Mouse (Mus musculus): ENCODE data around the gene Mast4. TPM values are rescaled to one million over a fixed set of nuclear protein-coding genes. Genes with fewer than 3 reads are reported as not detected.

Gene Mast4
- polyA plus RNA-seq, 1 experiment from 2014 or later, result 18.9 TPM

DNA sequence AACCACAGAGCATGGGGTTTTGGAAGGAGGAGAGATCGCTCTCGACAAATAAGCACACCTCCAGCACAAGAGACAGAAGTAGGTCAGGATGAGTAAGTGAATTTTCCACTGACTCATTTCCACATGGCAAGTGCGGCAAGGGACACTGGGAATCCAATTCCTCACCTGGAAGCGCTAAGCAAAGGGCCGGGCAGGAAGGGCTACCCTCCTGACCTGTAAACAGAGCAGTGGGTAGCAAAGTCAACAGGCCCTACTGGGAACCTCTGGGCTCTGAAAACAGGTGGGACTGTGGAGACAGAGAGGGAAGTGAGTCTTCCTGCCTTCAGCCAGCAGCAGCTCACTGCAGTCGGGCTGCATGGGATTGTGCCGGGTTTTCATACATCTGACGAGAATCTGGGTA, 457.1 kb downstream of the Mast4 start:
- H3K4me2 ChIP-seq (ENCODE audit: low read depth, severe bottlenecking), result no peak overlapping the region
- H3K9ac ChIP-seq (ENCODE audit: low read length), result no peak overlapping the region
- no peak overlapping the region for H3K27ac ChIP-seq (replicated peaks; ENCODE audit: low read depth, low read length)
- H3K27me3 ChIP-seq (ENCODE audit: control insufficient read depth, insufficient read depth, low read length), result no peaks in the 10 kb centered on the region
- ATAC-seq (ENCODE audit: insufficient number of reproducible peaks, low FRiP score, low TSS enrichment, low read depth) (no peak), DNase-seq (ENCODE audit: low spot score) (no peak)
- 83% methylated on average over 8 of the region's 8 CpGs for WGBS
- H3K9me3 ChIP-seq (ENCODE audit: control insufficient read depth, low read length), result no peaks in the 10 kb centered on the region
- no peaks in the 10 kb centered on the region for H3K4me1 ChIP-seq (ENCODE audit: control insufficient read depth, insufficient read depth, low read length)
- no peak overlapping the region for H3K4me3 ChIP-seq (ENCODE audit: low read depth, low read length)
- H3K36me3 ChIP-seq (ENCODE audit: control insufficient read depth, insufficient read depth, low read length), result no peaks in the 10 kb centered on the region

- ATAC-seq (ENCODE audit: insufficient number of reproducible peaks, low FRiP score, low TSS enrichment, low read depth), result no peak
- no peaks in the 10 kb centered on the region for H3K4me1 ChIP-seq (ENCODE audit: control insufficient read depth, insufficient read depth, low read length)
- H3K27ac ChIP-seq (replicated peaks; ENCODE audit: low read depth, low read length), result no peak overlapping the region
- no peak overlapping the region for H3K9ac ChIP-seq (ENCODE audit: low read length)
- H3K36me3 ChIP-seq (ENCODE audit: control insufficient read depth, insufficient read depth, low read length), result no peaks in the 10 kb centered on the region
- H3K27me3 ChIP-seq (ENCODE audit: control insufficient read depth, insufficient read depth, low read length), result no peaks in the 10 kb centered on the region
- WGBS, result 59% methylated on average over 8 of the region's 8 CpGs
- H3K9me3 ChIP-seq (ENCODE audit: control insufficient read depth, low read length), result no peaks in the 10 kb centered on the region
- H3K4me3 ChIP-seq (ENCODE audit: low read depth, low read length), result no peak overlapping the region
- H3K4me2 ChIP-seq (ENCODE audit: low read depth, severe bottlenecking), result no peak overlapping the region
- DNase-seq (ENCODE audit: low spot score), result no peak
Measured at GRCm38 (mm10) chr13:102875520-102875919, 458.8 kb downstream of the Mast4 start.

- Histone ChIP-seq H3K4me2 (ENCODE audit: low read depth, severe bottlenecking) (no peak overlapping the region), H3K4me1 (ENCODE audit: control insufficient read depth, insufficient read depth, low read length) (no peaks in the 10 kb centered on the region), H3K9me3 (ENCODE audit: control insufficient read depth, low read length) (no peaks in the 10 kb centered on the region), H3K36me3 (ENCODE audit: control insufficient read depth, insufficient read depth, low read length) (no peaks in the 10 kb centered on the region), H3K27ac (replicated peaks; ENCODE audit: low read depth, low read length) (no peak overlapping the region), H3K4me3 (ENCODE audit: low read depth, low read length) (no peak overlapping the region), H3K27me3 (ENCODE audit: control insufficient read depth, insufficient read depth, low read length) (no peaks in the 10 kb centered on the region), H3K9ac (ENCODE audit: low read length) (no peak overlapping the region)
- DNase-seq (ENCODE audit: low spot score) (no peak), ATAC-seq (ENCODE audit: insufficient number of reproducible peaks, low FRiP score, low TSS enrichment, low read depth) (no peak)
- 54% methylated on average over 3 of the region's 3 CpGs for WGBS
Measured at GRCm38 (mm10) chr13:102875144-102875476, 459.2 kb downstream of the Mast4 start.

DNA sequence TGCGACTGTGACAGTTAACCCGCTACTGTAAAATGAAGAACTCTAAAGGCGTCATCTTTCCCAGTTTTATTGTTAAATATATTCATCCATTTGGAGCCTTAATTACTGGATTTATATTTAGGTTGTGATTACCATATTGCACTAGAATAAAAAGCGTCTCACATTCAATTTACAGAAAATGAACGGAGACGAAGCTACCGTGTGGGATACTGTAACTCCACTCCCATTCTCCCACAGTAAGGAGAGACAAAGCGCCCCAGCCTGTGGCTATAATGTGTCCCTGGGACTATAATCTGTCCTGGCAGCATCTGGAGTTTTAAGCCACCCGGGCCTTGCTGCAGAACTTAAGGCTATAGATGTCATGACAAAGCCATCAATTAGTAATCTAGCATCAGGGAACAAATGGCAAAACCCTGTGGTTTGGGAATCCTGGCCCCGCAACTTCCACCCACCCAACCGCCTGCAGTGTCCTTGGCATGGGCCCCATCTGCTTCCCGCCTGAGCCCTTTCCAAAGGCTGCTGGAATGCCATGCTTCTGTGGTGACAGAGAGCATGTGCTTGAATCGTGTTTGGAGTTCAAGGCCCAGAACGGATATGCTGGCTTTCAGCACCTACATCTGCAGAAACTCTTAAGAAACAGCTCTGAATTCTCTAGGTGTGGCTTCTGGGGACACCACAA, 459.7 kb downstream of the Mast4 start:
- H3K4me1 ChIP-seq (ENCODE audit: control insufficient read depth, insufficient read depth, low read length), result no peaks in the 10 kb centered on the region
- H3K9me3 ChIP-seq (ENCODE audit: control insufficient read depth, low read length), result no peaks in the 10 kb centered on the region
- no peak overlapping the region for H3K9ac ChIP-seq (ENCODE audit: low read length)
- DNase-seq (ENCODE audit: low spot score) (no peak), ATAC-seq (ENCODE audit: insufficient number of reproducible peaks, low FRiP score, low TSS enrichment, low read depth) (no peak)
- H3K4me3 ChIP-seq (ENCODE audit: low read depth, low read length), result no peak overlapping the region
- H3K36me3 ChIP-seq (ENCODE audit: control insufficient read depth, insufficient read depth, low read length), result no peaks in the 10 kb centered on the region
- H3K4me2 ChIP-seq (ENCODE audit: low read depth, severe bottlenecking), result no peak overlapping the region
- H3K27me3 ChIP-seq (ENCODE audit: control insufficient read depth, insufficient read depth, low read length), result no peaks in the 10 kb centered on the region
- WGBS, result 86% methylated on average over 14 of the region's 14 CpGs
- no peak overlapping the region for H3K27ac ChIP-seq (replicated peaks; ENCODE audit: low read depth, low read length)

GRCm38 (mm10) chr13:102873412-102874016, 460.8 kb downstream of the Mast4 start:
- Histone ChIP-seq H3K9ac (ENCODE audit: low read length) (no peak overlapping the region), H3K4me3 (ENCODE audit: low read depth, low read length) (no peak overlapping the region), H3K36me3 (ENCODE audit: control insufficient read depth, insufficient read depth, low read length) (no peaks in the 10 kb centered on the region), H3K27ac (replicated peaks; ENCODE audit: low read depth, low read length) (no peak overlapping the region), H3K4me2 (ENCODE audit: low read depth, severe bottlenecking) (no peak overlapping the region), H3K4me1 (ENCODE audit: control insufficient read depth, insufficient read depth, low read length) (no peaks in the 10 kb centered on the region), H3K9me3 (ENCODE audit: control insufficient read depth, low read length) (no peaks in the 10 kb centered on the region), H3K27me3 (ENCODE audit: control insufficient read depth, insufficient read depth, low read length) (no peaks in the 10 kb centered on the region)
- no peak for ATAC-seq (ENCODE audit: insufficient number of reproducible peaks, low FRiP score, low TSS enrichment, low read depth)
- 95% methylated on average over 5 of the region's 5 CpGs for WGBS
- DNase-seq (ENCODE audit: low spot score), result no peak

DNA sequence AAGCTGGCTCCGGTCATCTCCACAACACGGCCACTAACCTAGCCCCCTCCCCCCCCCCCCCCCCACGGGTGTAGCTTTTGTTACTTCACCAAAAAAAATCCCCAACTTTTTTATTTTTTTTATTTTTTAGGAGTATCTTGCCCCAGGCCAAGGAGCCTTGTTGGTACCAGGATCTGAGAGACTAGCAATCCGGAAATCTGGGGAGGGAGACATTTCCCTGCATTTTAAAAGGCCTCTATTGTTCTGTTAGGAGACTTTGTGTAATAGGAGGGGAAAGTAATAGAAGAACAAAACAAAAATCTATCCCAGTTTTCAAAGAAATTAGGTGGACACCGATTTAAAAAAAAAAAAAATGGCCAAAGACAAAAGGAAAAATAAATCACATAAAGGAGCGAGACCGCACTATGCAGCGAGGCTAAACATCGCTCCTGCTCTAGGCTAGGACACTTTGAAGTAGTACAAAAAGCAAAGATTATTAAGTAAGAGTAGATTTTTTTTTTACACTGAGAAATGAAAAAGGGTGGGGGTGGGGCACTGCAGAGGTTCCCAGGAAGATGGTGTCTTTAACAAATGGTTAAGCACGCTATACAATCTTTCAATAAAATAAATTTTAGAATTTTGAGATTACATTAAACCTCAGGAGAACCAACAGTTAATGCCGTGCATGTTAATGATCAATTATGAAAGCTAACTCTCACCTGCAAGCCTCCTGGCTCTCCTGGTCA, 462.8 kb downstream of the Mast4 start:
- H3K27ac ChIP-seq (replicated peaks; ENCODE audit: low read depth, low read length), result no peak overlapping the region
- no peaks in the 10 kb centered on the region for H3K4me1 ChIP-seq (ENCODE audit: control insufficient read depth, insufficient read depth, low read length)
- H3K9me3 ChIP-seq (ENCODE audit: control insufficient read depth, low read length), result no peaks in the 10 kb centered on the region
- H3K9ac ChIP-seq (ENCODE audit: low read length), result no peak overlapping the region
- WGBS, result 78% methylated on average over 11 of the region's 11 CpGs
- H3K4me2 ChIP-seq (ENCODE audit: low read depth, severe bottlenecking), result no peak overlapping the region
- no peak overlapping the region for H3K4me3 ChIP-seq (ENCODE audit: low read depth, low read length)
- H3K36me3 ChIP-seq (ENCODE audit: control insufficient read depth, insufficient read depth, low read length), result no peaks in the 10 kb centered on the region
- no peaks in the 10 kb centered on the region for H3K27me3 ChIP-seq (ENCODE audit: control insufficient read depth, insufficient read depth, low read length)
- no peak for DNase-seq (ENCODE audit: low spot score)
- no peak for ATAC-seq (ENCODE audit: insufficient number of reproducible peaks, low FRiP score, low TSS enrichment, low read depth)

- ATAC-seq (ENCODE audit: insufficient number of reproducible peaks, low FRiP score, low TSS enrichment, low read depth) (no peak), DNase-seq (ENCODE audit: low spot score) (no peak)
- H3K9me3 ChIP-seq (ENCODE audit: control insufficient read depth, low read length), result no peaks in the 10 kb centered on the region
- no peaks in the 10 kb centered on the region for H3K4me1 ChIP-seq (ENCODE audit: control insufficient read depth, insufficient read depth, low read length)
- H3K4me2 ChIP-seq (ENCODE audit: low read depth, severe bottlenecking), result no peak overlapping the region
- no peaks in the 10 kb centered on the region for H3K36me3 ChIP-seq (ENCODE audit: control insufficient read depth, insufficient read depth, low read length)
- no peak overlapping the region for H3K9ac ChIP-seq (ENCODE audit: low read length)
- H3K27ac ChIP-seq (replicated peaks; ENCODE audit: low read depth, low read length), result no peak overlapping the region
- H3K4me3 ChIP-seq (ENCODE audit: low read depth, low read length), result no peak overlapping the region
- 90% methylated on average over 4 of the region's 4 CpGs for WGBS
- H3K27me3 ChIP-seq (ENCODE audit: control insufficient read depth, insufficient read depth, low read length), result no peaks in the 10 kb centered on the region
Measured at GRCm38 (mm10) chr13:102869541-102869940, 464.8 kb downstream of the Mast4 start.

GRCm38 (mm10) chr13:102866816-102867215, 467.5 kb downstream of the Mast4 start:
- Histone ChIP-seq H3K9ac (ENCODE audit: low read length) (no peak overlapping the region), H3K4me1 (ENCODE audit: control insufficient read depth, insufficient read depth, low read length) (no peaks in the 10 kb centered on the region), H3K27ac (replicated peaks; ENCODE audit: low read depth, low read length) (no peak overlapping the region), H3K36me3 (ENCODE audit: control insufficient read depth, insufficient read depth, low read length) (no peaks in the 10 kb centered on the region), H3K4me2 (ENCODE audit: low read depth, severe bottlenecking) (no peak overlapping the region), H3K27me3 (ENCODE audit: control insufficient read depth, insufficient read depth, low read length) (no peaks in the 10 kb centered on the region), H3K4me3 (ENCODE audit: low read depth, low read length) (no peak overlapping the region), H3K9me3 (ENCODE audit: control insufficient read depth, low read length) (no peaks in the 10 kb centered on the region)
- DNase-seq (ENCODE audit: low spot score) (no peak), ATAC-seq (ENCODE audit: insufficient number of reproducible peaks, low FRiP score, low TSS enrichment, low read depth) (no peak)
